Mouse (Mus musculus) MEL (cell line): ENCODE measurements at regions not wholly inside any gene's neighbourhood (a gene's known extent, or its start where the extent isn't known, plus 50 kb on each side); places are given as distances from the start of the nearest gene placed in this dataset.

Source experiments
- CTCF ChIP-seq, 3 experiments: IDR thresholded peaks in 2 of 3; conservative IDR thresholded peaks in 1 of 3; 2 replicates each; pipeline ENCODE4 v1.5.1; 2011 to 2012; ENCODE audit warnings: low read length in 3 of 3, low read depth in 2 of 3, mild to moderate bottlenecking in 2 of 3, improper control_type of control experiment in 1 of 3, inconsistent platforms in 1 of 3, mixed read lengths in 1 of 3, moderate library complexity in 1 of 3; ENCODE audit not compliant: control insufficient read depth in 1 of 3, insufficient read depth in 1 of 3, poor library complexity in 1 of 3, severe bottlenecking in 1 of 3
- ELF1 ChIP-seq: IDR thresholded peaks from 2 replicates; pipeline ENCODE4 v1.6.1; 2014; ENCODE audit warnings: low read depth, mild to moderate bottlenecking, inconsistent platforms, low read length, improper control_type of control experiment, moderate library complexity
- EP300 ChIP-seq, 2 experiments: IDR thresholded peaks; 2 replicates each; pipeline ENCODE4 v1.6.1; 2011; ENCODE audit warnings: improper control_type of control experiment in 2 of 2, low read length in 2 of 2, low read depth in 1 of 2, mild to moderate bottlenecking in 1 of 2
- ETS1 ChIP-seq: IDR thresholded peaks from 2 replicates; pipeline ENCODE4 v1.6.1; 2012; ENCODE audit warnings: low read depth, mild to moderate bottlenecking, inconsistent platforms, low read length, improper control_type of control experiment, moderate library complexity
- HCFC1 ChIP-seq: IDR thresholded peaks from 2 replicates; pipeline ENCODE4 v1.6.1; 2012; ENCODE audit warnings: low read depth, mild to moderate bottlenecking, inconsistent platforms, low read length, improper control_type of control experiment, moderate library complexity
- JUND ChIP-seq: IDR thresholded peaks from 2 replicates; pipeline ENCODE4 v1.6.1; 2011; ENCODE audit warnings: low read depth, mild to moderate bottlenecking, improper control_type of control experiment, low read length
- KAT2A ChIP-seq: conservative IDR thresholded peaks from 2 replicates; pipeline ENCODE4 v1.6.1; 2012; ENCODE audit warnings: low read depth, low read length, improper control_type of control experiment, inconsistent platforms
- MAFK ChIP-seq: IDR thresholded peaks from 2 replicates; pipeline ENCODE4 v1.6.1; 2011; ENCODE audit warnings: low read depth, mild to moderate bottlenecking, low read length, improper control_type of control experiment, borderline replicate concordance
- MEF2A ChIP-seq: IDR thresholded peaks from 2 replicates; pipeline ENCODE4 v1.6.1; 2014; ENCODE audit warnings: low read depth, mild to moderate bottlenecking, inconsistent platforms, low read length, improper control_type of control experiment; ENCODE audit not compliant: poor library complexity, insufficient replicate concordance, severe bottlenecking; ENCODE audit errors: extremely low read depth
- NRF1 ChIP-seq: IDR thresholded peaks from 2 replicates; pipeline ENCODE4 v1.6.1; 2014; ENCODE audit warnings: low read depth, mild to moderate bottlenecking, inconsistent platforms, low read length, improper control_type of control experiment, moderate library complexity; ENCODE audit not compliant: poor library complexity, insufficient read depth, severe bottlenecking
- POLR2AphosphoS5 ChIP-seq: IDR thresholded peaks from 2 replicates; pipeline ENCODE4 v1.6.1; 2012; ENCODE audit warnings: low read depth, borderline replicate concordance, mild to moderate bottlenecking, inconsistent platforms, low read length, moderate library complexity, mixed read lengths
- SMC3 ChIP-seq: IDR thresholded peaks from 2 replicates; pipeline ENCODE4 v1.6.1; 2011; ENCODE audit warnings: low read depth, low read length, improper control_type of control experiment
- TBP ChIP-seq: IDR thresholded peaks from 2 replicates; pipeline ENCODE4 v1.8.0; 2011; ENCODE audit warnings: low read depth, low read length, improper control_type of control experiment
- USF2 ChIP-seq, 2 experiments: IDR thresholded peaks; 2 replicates each; pipeline ENCODE4 v1.6.1; 2011 to 2012; ENCODE audit warnings: improper control_type of control experiment in 2 of 2, low read length in 2 of 2, borderline replicate concordance in 1 of 2, inconsistent platforms in 1 of 2, low read depth in 1 of 2, mild to moderate bottlenecking in 1 of 2; ENCODE audit not compliant: insufficient read depth in 1 of 2

DNA sequence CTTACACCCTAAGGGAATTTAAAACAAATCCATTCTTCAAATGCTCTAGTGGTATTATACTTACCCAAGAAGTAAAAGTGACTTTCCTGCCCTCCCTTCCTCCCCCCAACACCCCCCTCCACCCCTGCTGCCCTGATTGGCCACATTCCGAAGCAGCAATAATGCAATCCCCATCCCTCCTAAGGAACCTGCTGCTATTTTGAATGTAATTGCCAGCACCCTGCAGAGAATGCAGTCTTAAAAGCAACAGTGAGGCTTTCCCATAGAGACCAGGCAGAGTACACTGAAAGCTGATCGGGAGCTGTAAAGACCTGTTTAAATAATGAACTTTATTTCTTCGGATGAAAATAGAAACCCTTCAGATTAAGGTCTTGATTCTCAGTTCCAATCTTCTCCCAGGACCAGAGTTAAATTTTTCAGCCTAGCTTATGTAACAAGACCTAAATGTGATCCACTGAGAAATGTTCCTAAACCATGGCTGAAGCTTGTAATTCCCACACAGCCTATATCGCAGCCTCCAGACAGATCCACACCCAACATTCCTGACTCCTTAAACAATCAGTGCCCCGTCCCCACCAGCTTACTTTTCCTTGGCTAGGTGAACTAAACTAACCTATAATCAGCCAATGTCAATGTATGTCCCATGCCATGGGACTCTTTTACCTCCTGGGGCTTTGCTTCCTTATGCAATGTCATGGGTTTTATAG, 367.9 kb upstream of the Acvr2a start:
- TF ChIP-seq SMC3: no peak
- no peak for TF ChIP-seq TBP
- TF ChIP-seq EP300 (IDR thresholded peaks at IDR 0.05; ENCODE audit: low read depth in 1 of 2, low read length in 2 of 2): no peak
- TF ChIP-seq ELF1: no peak
- TF ChIP-seq POLR2AphosphoS5: no peak
- TF ChIP-seq HCFC1: no peak
- no peak for TF ChIP-seq CTCF (IDR thresholded peaks at IDR 0.05 in 2 of 3, conservative IDR thresholded peaks at IDR 0.05 in 1 of 3; ENCODE audit: control insufficient read depth in 1 of 3, insufficient read depth in 1 of 3, low read depth in 2 of 3, low read length in 3 of 3, poor library complexity in 1 of 3, severe bottlenecking in 1 of 3)
- no peak for TF ChIP-seq JUND
- TF ChIP-seq NRF1: no peak
- TF ChIP-seq MAFK: no peak
- no peak for TF ChIP-seq USF2 (IDR thresholded peaks at IDR 0.05; ENCODE audit: borderline replicate concordance in 1 of 2, insufficient read depth in 1 of 2, low read depth in 1 of 2, low read length in 2 of 2)
- no peak for TF ChIP-seq KAT2A
- no peak for TF ChIP-seq ETS1
- TF ChIP-seq MEF2A: no peak
